Mouse (Mus musculus): ENCODE data around the gene Dbndd1.

- no peak for TF ChIP-seq SMC3 (IDR thresholded peaks at IDR 0.05; ENCODE audit: low read depth, low read length)
- no peak for TF ChIP-seq EP300 (IDR thresholded peaks at IDR 0.05; ENCODE audit: low read depth in 1 of 2, low read length in 2 of 2)
- TF ChIP-seq CTCF (IDR thresholded peaks at IDR 0.05 in 2 of 3, conservative IDR thresholded peaks at IDR 0.05 in 1 of 3; ENCODE audit: control insufficient read depth in 1 of 3, insufficient read depth in 1 of 3, low read depth in 2 of 3, low read length in 3 of 3, poor library complexity in 1 of 3, severe bottlenecking in 1 of 3): no peak
- no peak for TF ChIP-seq POLR2AphosphoS2 (IDR thresholded peaks at IDR 0.05; ENCODE audit: low read length)
- no peak for TF ChIP-seq BHLHE40 (IDR thresholded peaks at IDR 0.05; ENCODE audit: borderline replicate concordance, low read depth, low read length)
- TF ChIP-seq RAD21 (IDR thresholded peaks at IDR 0.05; ENCODE audit: low read depth, low read length): no peak
- no peak for TF ChIP-seq KAT2A (conservative IDR thresholded peaks at IDR 0.05; ENCODE audit: low read depth, low read length)
- TF ChIP-seq MAFK (IDR thresholded peaks at IDR 0.05; ENCODE audit: borderline replicate concordance, low read depth, low read length): no peak
- TF ChIP-seq GATA1 (IDR thresholded peaks at IDR 0.05; ENCODE audit: low read depth, low read length): no peak
- no peak for TF ChIP-seq SIN3A (IDR thresholded peaks at IDR 0.05; ENCODE audit: low read length)
Measured at GRCm38 (mm10) chr8:123536242-123536989, 21.2 kb upstream of the Dbndd1 start.
